Mouse (Mus musculus) gastrocnemius, adult 8-10 months (tissue): ENCODE measurements around the gene Gm2000. TPM values are rescaled to one million over a fixed set of nuclear protein-coding genes. Genes with fewer than 3 reads are reported as not detected.
"Not testable (repeated sequence)": the region's sequence is repeated elsewhere in the genome, so short reads cannot be mapped to it uniquely, and the experiment has no call there.

ENCODE experiments used
- DNase-seq, 2 experiments: peaks; one replicate each; pipeline ENCODE4 v3.0.0; 2022; ENCODE audit warnings: low spot score in 2 of 2
- total RNA-seq, 4 experiments: library from RNA; stranded (reverse); gene quantifications; 2 replicates each; pipeline ENCODE4 v1.2.4; 2022

Gene Gm2000
- 100 to 1,000 TPM; 369 to 503 (median 449) TPM for total RNA-seq

DNA sequence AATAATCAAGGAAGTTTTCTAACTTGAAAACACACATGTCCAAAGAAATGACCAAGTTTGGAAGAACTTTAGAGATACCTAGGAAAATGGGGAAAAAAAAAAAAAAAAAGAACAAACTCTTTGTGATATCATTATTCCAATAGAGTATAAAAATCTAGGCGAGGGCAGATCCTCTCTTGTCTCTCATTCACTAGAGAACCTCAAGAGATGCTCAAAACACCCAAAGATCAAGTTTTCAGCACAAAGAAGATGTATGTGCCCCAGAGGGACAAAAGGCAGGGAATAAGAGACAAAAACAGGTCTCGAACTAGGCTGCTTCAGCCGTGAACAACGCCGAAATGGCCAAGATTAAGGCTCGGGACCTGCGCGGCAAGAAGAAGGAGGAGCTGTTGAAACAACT is at the start of gene Gm2000:
TSS of gene Gm2000 (plus strand) at position 301 of the 400 bp plus-strand sequence.
- DNase-seq, result no peak

- no peak for DNase-seq
Measured at GRCm38 (mm10) chr1:156323126-156323525, 42.7 kb upstream of the Gm2000 start.

- no peak for DNase-seq
Measured at GRCm38 (mm10) chr1:156340847-156341246, 25.0 kb upstream of the Gm2000 start.

- no peak for DNase-seq
Measured at GRCm38 (mm10) chr1:156344433-156344832, 21.4 kb upstream of the Gm2000 start.

DNA sequence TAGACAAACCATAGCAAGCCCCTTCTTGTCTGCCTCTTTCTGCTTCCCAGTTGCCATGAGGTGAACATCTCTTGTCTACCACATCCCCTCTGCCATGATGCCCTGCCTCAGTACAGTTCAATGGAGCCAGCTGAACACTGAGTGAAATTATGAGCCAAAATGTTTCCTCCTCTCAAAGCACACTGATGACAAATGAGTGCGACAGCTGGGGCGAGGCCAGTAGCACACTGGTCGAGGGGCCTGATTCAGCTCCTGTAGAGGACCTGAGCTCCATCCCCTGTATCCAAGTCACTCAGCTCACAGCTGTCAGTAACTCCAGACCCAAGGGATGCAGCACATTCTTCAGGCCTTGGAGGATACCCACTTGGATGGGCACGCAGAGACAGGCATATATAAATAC is 20.2 kb upstream of the Gm2000 start:
- DNase-seq, result no peak

- no peak for DNase-seq
Measured at GRCm38 (mm10) chr1:156349031-156349430, 16.8 kb upstream of the Gm2000 start.

- no peak for DNase-seq
Measured at GRCm38 (mm10) chr1:156350441-156350840, 15.4 kb upstream of the Gm2000 start.

- no peak for DNase-seq
Measured at GRCm38 (mm10) chr1:156352466-156352865, 13.4 kb upstream of the Gm2000 start.

- DNase-seq, result no peak
Measured at GRCm38 (mm10) chr1:156381217-156381616, 15.4 kb downstream of the Gm2000 start.

DNA sequence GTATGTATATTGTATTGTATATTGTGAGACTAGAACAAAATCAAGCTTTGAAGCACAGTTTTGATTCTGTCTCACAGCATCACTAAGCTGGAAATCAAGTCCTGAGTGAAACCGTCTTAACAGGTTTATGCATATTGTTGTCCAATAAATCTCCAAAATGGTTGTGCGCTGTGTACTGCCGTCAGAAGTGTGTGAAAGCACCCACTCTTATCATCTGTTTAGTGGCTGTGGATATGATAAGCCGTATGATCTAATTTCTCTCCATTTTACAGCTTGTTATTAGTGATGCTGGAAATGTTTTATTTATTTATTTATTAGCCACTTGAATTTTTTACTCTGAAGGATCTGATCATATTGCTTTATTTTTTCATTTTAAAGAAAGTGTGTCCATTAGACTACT is 20.4 kb downstream of the Gm2000 start:
- no peak for DNase-seq

- no peak for DNase-seq
Measured at GRCm38 (mm10) chr1:156386880-156387279, 21.0 kb downstream of the Gm2000 start.

GRCm38 (mm10) chr1:156393148-156393547 is 27.3 kb downstream of the Gm2000 start:
- DNase-seq, result no peak

DNA sequence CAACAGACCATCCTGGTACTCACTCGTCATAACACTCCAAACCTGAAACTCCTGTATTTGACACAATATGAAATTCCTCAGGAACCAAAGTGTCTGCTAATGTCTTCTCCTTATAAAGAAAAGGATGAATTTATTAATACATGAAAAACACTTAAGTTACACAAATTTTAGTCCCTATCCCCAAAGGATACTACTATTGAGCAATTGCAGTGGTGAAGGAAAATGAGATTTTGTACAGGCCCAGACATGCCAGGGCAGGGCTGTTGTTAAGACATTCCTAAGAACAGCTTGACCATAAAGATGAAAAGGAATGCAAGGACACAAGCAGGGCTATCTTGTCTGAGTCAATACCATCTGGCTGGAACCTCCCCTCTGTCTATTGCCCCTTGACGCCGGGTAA is 34.3 kb downstream of the Gm2000 start:
- not testable (repeated sequence) for DNase-seq

DNA sequence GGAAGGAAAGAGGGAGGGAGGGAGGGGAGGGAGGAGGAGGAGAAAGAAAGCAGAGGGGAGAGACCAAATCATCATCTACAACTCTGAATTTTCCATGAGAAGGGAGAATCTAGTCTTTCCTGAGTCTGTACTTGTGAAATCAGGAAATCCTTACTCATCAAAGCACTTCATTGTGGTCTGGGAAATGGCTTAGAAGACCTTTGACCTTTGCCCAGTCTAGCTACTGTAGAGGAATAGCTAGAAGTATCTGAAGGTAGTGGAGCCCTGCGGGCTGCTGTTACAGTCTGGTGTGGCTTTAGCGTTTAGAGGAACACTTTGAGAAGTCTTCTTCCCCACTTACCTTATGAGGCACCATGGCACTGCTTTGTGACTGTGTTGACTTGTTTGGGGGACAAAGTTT is 36.7 kb downstream of the Gm2000 start:
- no peak for DNase-seq

GRCm38 (mm10) chr1:156403251-156403650 is 37.4 kb downstream of the Gm2000 start:
- DNase-seq, result no peak

GRCm38 (mm10) chr1:156408004-156408403 is 42.2 kb downstream of the Gm2000 start:
- no peak for DNase-seq

DNA sequence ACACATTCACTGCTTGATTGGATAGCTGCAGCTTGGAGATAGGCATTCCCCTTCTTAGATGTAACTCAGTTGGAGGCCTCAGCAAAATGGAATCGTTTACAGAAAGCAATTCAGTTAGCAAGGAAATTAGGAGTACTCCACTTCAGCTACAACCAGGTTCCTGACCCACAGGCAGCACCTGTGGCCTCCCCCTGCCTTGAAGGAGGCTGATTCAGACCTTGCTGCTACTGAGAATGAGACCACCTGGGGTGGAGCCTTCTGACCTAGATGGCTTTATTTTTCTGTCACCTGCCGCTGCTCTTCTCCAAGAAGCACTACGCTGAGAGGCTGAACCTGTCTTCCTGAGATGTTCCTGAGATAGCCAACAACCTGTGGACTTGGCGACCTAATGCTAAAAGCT is 42.7 kb downstream of the Gm2000 start:
- DNase-seq, result no peak

Other genes starting within 250 kb of the Gm2000 start
- gene Fam163a, start 161.0 kb upstream of the Gm2000 start, total RNA-seq, result not detected
- gene Tdrd5, start 62.4 kb upstream of the Gm2000 start, total RNA-seq, result not detected
- gene Nphs2, start 55.3 kb upstream of the Gm2000 start, total RNA-seq, result not detected
- not detected for gene Axdnd1, start 55.1 kb downstream of the Gm2000 start, total RNA-seq
- 1 to 10 TPM; 2.2 to 6.3 (median 4.4) TPM for gene Soat1, start 108.3 kb downstream of the Gm2000 start, total RNA-seq
- gene Gm10031, start 158.0 kb downstream of the Gm2000 start, total RNA-seq, result 10 to 100 TPM; 40.9 to 54.1 (median 47.2) TPM
- gene Abl2, start 192.7 kb downstream of the Gm2000 start, total RNA-seq, result 10 to 100 TPM; 20.6 to 27.5 (median 24.7) TPM